Mouse (Mus musculus): ENCODE measurements around the gene Taf9. TPM values are rescaled to one million over a fixed set of nuclear protein-coding genes. Genes with fewer than 3 reads are reported as not detected.

Gene Taf9
- polyA plus RNA-seq, 1 experiment from 2014 or later: 7.4 TPM

GRCm38 (mm10) chr13:100616181-100617087 is 34.9 kb upstream of the Taf9 start, which contains the start of gene Marveld2:
TSS of gene Marveld2 (minus strand) at chr13:100616971.
- ATAC-seq: peak; percentile 96
- WGBS: 3% methylated on average over 69 of the region's 77 CpGs
- Histone ChIP-seq H3K36me3 (ENCODE audit: control insufficient read depth, insufficient read depth, low read length) (peaks cover 4% of the 10 kb centered on the region; the same call in 1 of the 2 replicates), H3K27me3 (replicated peaks; ENCODE audit: control insufficient read depth, insufficient read depth, low read length) (no peaks in the 10 kb centered on the region), H3K4me1 (ENCODE audit: control insufficient read depth, insufficient read depth, low read length) (no peaks in the 10 kb centered on the region), H3K4me2 (ENCODE audit: low read depth, low read length) (peak within 1 kb of the TSS; percentile 65), H3K4me3 (ENCODE audit: low read length) (peak within 1 kb of the TSS; percentile 69), H3K27ac (ENCODE audit: low read length) (peak within 1 kb of the TSS; percentile 86), H3K9me3 (ENCODE audit: control insufficient read depth, low read length) (no peaks in the 10 kb centered on the region), H3K9ac (ENCODE audit: low read depth, low read length) (peak within 1 kb of the TSS; percentile 77)

DNA sequence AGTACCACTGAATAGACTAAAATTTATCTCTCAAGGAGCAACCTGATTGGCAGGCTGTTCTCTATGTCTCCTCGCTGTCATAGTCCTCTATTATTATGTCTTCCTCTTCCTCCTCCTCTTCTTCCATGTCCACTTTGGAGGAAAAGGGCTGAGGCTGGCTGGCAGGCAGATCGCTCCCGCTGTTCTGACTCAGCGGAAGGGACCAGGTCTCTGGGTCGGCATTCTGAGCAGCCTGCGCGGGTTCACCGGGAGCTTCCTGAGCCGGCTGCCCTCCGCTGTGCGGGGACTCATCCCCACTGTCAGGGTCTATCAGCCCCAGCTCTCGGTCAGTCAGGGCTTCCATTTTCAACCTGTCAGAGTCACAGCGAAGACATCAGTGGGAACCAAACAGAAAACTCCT is 33.8 kb upstream of the Taf9 start:
- ATAC-seq: no peak
- H3K36me3 ChIP-seq (ENCODE audit: control insufficient read depth, insufficient read depth, low read length): peaks cover 3% of the 10 kb centered on the region; the same call in 1 of the 2 replicates
- no peak overlapping the region for H3K27ac ChIP-seq (ENCODE audit: low read length)
- H3K9me3 ChIP-seq (ENCODE audit: control insufficient read depth, low read length): no peaks in the 10 kb centered on the region
- H3K4me1 ChIP-seq (ENCODE audit: control insufficient read depth, insufficient read depth, low read length): no peaks in the 10 kb centered on the region
- H3K9ac ChIP-seq (ENCODE audit: low read depth, low read length): no peak overlapping the region
- no peak overlapping the region for H3K4me2 ChIP-seq (ENCODE audit: low read depth, low read length)
- H3K27me3 ChIP-seq (replicated peaks; ENCODE audit: control insufficient read depth, insufficient read depth, low read length): no peaks in the 10 kb centered on the region
- WGBS: 84% methylated on average over 13 of the region's 13 CpGs
- no peak overlapping the region for H3K4me3 ChIP-seq (ENCODE audit: low read length)

GRCm38 (mm10) chr13:100622241-100622640 is 29.1 kb upstream of the Taf9 start:
- ATAC-seq: no peak
- no peak overlapping the region for H3K4me2 ChIP-seq (ENCODE audit: low read depth, low read length)
- H3K27ac ChIP-seq (ENCODE audit: low read length): no peak overlapping the region
- no peaks in the 10 kb centered on the region for H3K4me1 ChIP-seq (ENCODE audit: control insufficient read depth, insufficient read depth, low read length)
- no peaks in the 10 kb centered on the region for H3K27me3 ChIP-seq (replicated peaks; ENCODE audit: control insufficient read depth, insufficient read depth, low read length)
- 73% methylated on average over 4 of the region's 4 CpGs for WGBS
- H3K36me3 ChIP-seq (ENCODE audit: control insufficient read depth, insufficient read depth, low read length): peaks cover 3% of the 10 kb centered on the region; the same call in 1 of the 2 replicates
- H3K9me3 ChIP-seq (ENCODE audit: control insufficient read depth, low read length): no peaks in the 10 kb centered on the region
- H3K9ac ChIP-seq (ENCODE audit: low read depth, low read length): no peak overlapping the region
- no peak overlapping the region for H3K4me3 ChIP-seq (ENCODE audit: low read length)

DNA sequence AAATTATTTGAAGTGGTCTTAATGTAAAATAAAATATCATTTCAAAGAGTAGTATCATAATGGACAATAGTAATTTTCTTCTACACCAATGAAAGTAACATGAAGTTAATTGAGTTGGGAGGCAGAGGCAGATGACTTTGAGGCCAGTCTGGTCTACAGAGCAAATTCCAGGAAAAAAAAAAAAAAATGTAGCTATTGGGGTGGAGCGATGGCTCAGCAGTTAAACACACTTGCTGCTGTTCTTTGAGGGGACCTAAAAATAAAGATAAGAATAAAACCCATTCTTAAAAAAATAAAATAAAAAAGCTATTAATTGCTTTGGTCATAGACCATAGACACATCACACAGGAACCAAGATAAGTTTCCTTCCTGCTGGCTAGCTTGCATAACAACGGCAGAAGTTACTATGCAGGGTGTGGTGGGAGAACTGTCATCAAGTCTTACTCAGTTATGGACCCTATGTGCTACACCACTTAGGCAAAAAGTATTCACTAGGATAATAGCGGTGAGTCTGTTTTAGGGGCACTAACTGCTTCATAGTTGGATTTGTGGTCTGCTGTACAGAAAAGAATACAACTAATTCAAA is 17.2 kb upstream of the Taf9 start:
- Histone ChIP-seq H3K9ac (ENCODE audit: low read depth, low read length) (no peak overlapping the region), H3K27ac (ENCODE audit: low read length) (no peak overlapping the region), H3K36me3 (ENCODE audit: control insufficient read depth, insufficient read depth, low read length) (peaks cover 2% of the 10 kb centered on the region; the same call in 1 of the 2 replicates), H3K9me3 (ENCODE audit: control insufficient read depth, low read length) (no peaks in the 10 kb centered on the region), H3K4me2 (ENCODE audit: low read depth, low read length) (no peak overlapping the region), H3K27me3 (replicated peaks; ENCODE audit: control insufficient read depth, insufficient read depth, low read length) (no peaks in the 10 kb centered on the region), H3K4me1 (ENCODE audit: control insufficient read depth, insufficient read depth, low read length) (no peaks in the 10 kb centered on the region), H3K4me3 (ENCODE audit: low read length) (no peak overlapping the region)
- no peak for ATAC-seq
- 92% methylated on average over 3 of the region's 3 CpGs for WGBS

- H3K9ac ChIP-seq (ENCODE audit: low read depth, low read length): no peak overlapping the region
- H3K36me3 ChIP-seq (ENCODE audit: control insufficient read depth, insufficient read depth, low read length): no peaks in the 10 kb centered on the region; the same call in 1 of the 2 replicates
- no peak overlapping the region for H3K4me2 ChIP-seq (ENCODE audit: low read depth, low read length)
- H3K27me3 ChIP-seq (replicated peaks; ENCODE audit: control insufficient read depth, insufficient read depth, low read length): no peaks in the 10 kb centered on the region
- no peak overlapping the region for H3K4me3 ChIP-seq (ENCODE audit: low read length)
- 90% methylated on average over 4 of the region's 4 CpGs for WGBS
- H3K9me3 ChIP-seq (ENCODE audit: control insufficient read depth, low read length): no peaks in the 10 kb centered on the region
- no peak overlapping the region for H3K27ac ChIP-seq (ENCODE audit: low read length)
- no peak for ATAC-seq
- H3K4me1 ChIP-seq (ENCODE audit: control insufficient read depth, insufficient read depth, low read length): no peaks in the 10 kb centered on the region
Measured at GRCm38 (mm10) chr13:100642471-100643209, 8.7 kb upstream of the Taf9 start.

DNA sequence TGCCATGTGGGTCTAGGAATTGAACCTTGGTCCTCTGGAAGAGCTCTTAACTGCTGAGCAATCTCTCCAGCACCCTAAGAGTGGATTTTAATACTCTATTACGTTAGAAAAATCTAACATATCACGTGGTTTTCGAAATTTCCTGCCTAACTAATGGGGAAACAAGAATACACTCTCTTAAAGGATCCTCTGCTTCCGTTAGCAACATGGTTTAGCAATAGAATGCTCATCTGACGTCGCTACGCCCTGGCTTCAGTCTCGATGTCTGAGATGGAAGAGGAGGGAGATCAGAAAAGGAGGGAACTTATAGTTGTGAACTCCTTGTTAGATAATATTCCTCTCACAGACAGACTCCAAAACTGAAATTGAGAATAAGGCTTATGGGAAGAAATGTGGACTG is 3.2 kb upstream of the Taf9 start:
- Histone ChIP-seq H3K4me2 (ENCODE audit: low read depth, low read length) (no peak overlapping the region), H3K9me3 (ENCODE audit: control insufficient read depth, low read length) (no peaks in the 10 kb centered on the region), H3K27ac (ENCODE audit: low read length) (no peak overlapping the region), H3K27me3 (replicated peaks; ENCODE audit: control insufficient read depth, insufficient read depth, low read length) (no peaks in the 10 kb centered on the region), H3K4me3 (ENCODE audit: low read length) (no peak overlapping the region), H3K36me3 (ENCODE audit: control insufficient read depth, insufficient read depth, low read length) (no peaks in the 10 kb centered on the region; the same call in 1 of the 2 replicates), H3K9ac (ENCODE audit: low read depth, low read length) (no peak overlapping the region), H3K4me1 (ENCODE audit: control insufficient read depth, insufficient read depth, low read length) (peaks cover 4% of the 10 kb centered on the region; the same call in 1 of the 2 replicates)
- 93% methylated on average over 8 of the region's 8 CpGs for WGBS
- no peak for ATAC-seq

GRCm38 (mm10) chr13:100650550-100651438 is 585 bp upstream of the Taf9 start, which contains the start of the genes Ak6 and Rad17:
TSS of gene Ak6 (plus strand) at chr13:100650979.
TSS of gene Rad17 (minus strand) at chr13:100651051.
- H3K9ac ChIP-seq (ENCODE audit: low read depth, low read length): peak within 1 kb of the TSS; percentile 89
- H3K4me2 ChIP-seq (ENCODE audit: low read depth, low read length): peak within 1 kb of the TSS; percentile 62
- peaks cover 4% of the 10 kb centered on the region; the same call in 1 of the 2 replicates for H3K4me1 ChIP-seq (ENCODE audit: control insufficient read depth, insufficient read depth, low read length)
- peak within 1 kb of the TSS; percentile 96 for H3K4me3 ChIP-seq (ENCODE audit: low read length)
- H3K9me3 ChIP-seq (ENCODE audit: control insufficient read depth, low read length): no peaks in the 10 kb centered on the region
- ATAC-seq: peak; percentile 98
- H3K27me3 ChIP-seq (replicated peaks; ENCODE audit: control insufficient read depth, insufficient read depth, low read length): no peaks in the 10 kb centered on the region
- no peaks in the 10 kb centered on the region for H3K36me3 ChIP-seq (ENCODE audit: control insufficient read depth, insufficient read depth, low read length)
- WGBS: under 1% methylated on average over 69 of the region's 73 CpGs
- peak within 1 kb of the TSS; percentile 96 for H3K27ac ChIP-seq (ENCODE audit: low read length)

GRCm38 (mm10) chr13:100658091-100658490 is 6.7 kb downstream of the Taf9 start:
- Histone ChIP-seq H3K9me3 (ENCODE audit: control insufficient read depth, low read length) (no peaks in the 10 kb centered on the region), H3K36me3 (ENCODE audit: control insufficient read depth, insufficient read depth, low read length) (no peaks in the 10 kb centered on the region), H3K4me2 (ENCODE audit: low read depth, low read length) (no peak overlapping the region), H3K27ac (ENCODE audit: low read length) (no peak overlapping the region), H3K4me3 (ENCODE audit: low read length) (no peak overlapping the region), H3K4me1 (ENCODE audit: control insufficient read depth, insufficient read depth, low read length) (no peaks in the 10 kb centered on the region), H3K27me3 (replicated peaks; ENCODE audit: control insufficient read depth, insufficient read depth, low read length) (no peaks in the 10 kb centered on the region), H3K9ac (ENCODE audit: low read depth, low read length) (no peak overlapping the region)
- 88% methylated on average over 5 of the region's 5 CpGs for WGBS
- no peak for ATAC-seq
